Mouse (Mus musculus): Measurements from ENCODE around the gene Zdhhc15. TPM values are rescaled to one million over a fixed set of nuclear protein-coding genes. Genes with fewer than 3 reads are reported as not detected.

Zdhhc15 gene
- polyA plus RNA-seq, 1 experiment from 2014 or later, result 15.6 TPM

DNA sequence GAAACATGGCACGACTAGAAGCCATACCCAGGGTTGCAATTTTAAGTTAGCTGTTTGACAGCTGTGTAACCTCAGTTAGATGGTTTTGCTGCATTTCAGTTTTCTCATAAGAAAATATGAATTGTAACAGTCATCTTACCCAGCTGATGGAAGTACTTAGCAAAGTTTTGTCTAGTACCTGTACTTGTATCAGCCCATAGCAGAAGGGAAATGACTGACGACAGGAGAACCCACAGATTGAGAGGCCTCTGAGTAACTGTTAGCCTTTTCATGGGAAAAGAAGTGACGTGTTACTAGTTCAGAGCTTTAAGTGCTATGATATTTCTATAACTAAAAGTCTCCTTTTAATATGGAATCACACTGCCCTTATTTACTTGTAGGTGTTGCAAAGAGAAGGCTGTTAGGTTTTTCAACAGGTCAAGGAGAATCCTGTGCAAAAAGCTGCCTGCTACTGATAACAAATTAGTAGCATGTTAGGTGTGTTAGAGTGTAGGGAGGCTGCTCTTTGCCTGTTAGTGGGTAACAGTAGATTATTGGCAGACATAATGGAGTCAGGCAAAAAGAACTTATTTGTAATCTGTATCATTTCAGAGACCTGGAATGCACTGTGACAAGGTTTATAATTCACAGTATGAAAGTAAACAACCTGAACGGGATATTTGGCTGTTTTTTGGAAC lies 126.8 kb downstream of the Zdhhc15 start:
- WGBS, result 78% methylated on average over 4 of the region's 4 CpGs
- no peak overlapping the region for H3K27ac ChIP-seq
- H3K4me2 ChIP-seq (replicated peaks), result no peak overlapping the region
- no peaks in the 10 kb centered on the region for H3K36me3 ChIP-seq
- H3K27me3 ChIP-seq, result peaks cover 5% of the 10 kb centered on the region
- H3K4me3 ChIP-seq, result no peak overlapping the region
- no peak overlapping the region for H3K9ac ChIP-seq
- no peaks in the 10 kb centered on the region for H3K4me1 ChIP-seq
- H3K9me3 ChIP-seq, result no peaks in the 10 kb centered on the region
- ATAC-seq (ENCODE audit: insufficient number of reproducible peaks, insufficient read depth, low FRiP score, low TSS enrichment), result no peak

DNA sequence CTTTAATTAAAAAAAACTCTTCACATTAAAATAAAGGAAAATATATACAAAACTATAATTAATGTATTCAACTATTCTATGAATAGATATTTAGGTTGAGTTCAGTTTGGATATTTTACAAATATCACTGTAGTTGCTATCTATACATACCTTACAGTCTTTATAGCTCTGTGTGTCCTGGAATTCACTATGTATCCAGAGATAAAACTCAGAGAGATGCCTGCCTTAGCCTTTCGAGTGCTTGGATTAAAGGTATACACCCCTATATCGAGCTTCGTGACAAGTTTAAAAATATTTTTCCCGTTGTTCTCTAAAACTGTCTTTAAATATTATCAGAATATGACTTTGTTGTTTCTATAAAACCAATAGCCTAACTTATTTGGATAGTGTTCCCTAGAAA lies 128.2 kb downstream of the Zdhhc15 start:
- H3K4me1 ChIP-seq, result no peaks in the 10 kb centered on the region
- no peak overlapping the region for H3K4me2 ChIP-seq (replicated peaks)
- H3K4me3 ChIP-seq, result no peak overlapping the region
- H3K9ac ChIP-seq, result no peak overlapping the region
- no peaks in the 10 kb centered on the region for H3K9me3 ChIP-seq
- 92% methylated on average over 4 of the region's 4 CpGs for WGBS
- no peak overlapping the region for H3K27ac ChIP-seq
- no peak for ATAC-seq (ENCODE audit: insufficient number of reproducible peaks, insufficient read depth, low FRiP score, low TSS enrichment)
- no peaks in the 10 kb centered on the region for H3K36me3 ChIP-seq
- H3K27me3 ChIP-seq, result peaks cover 5% of the 10 kb centered on the region

DNA sequence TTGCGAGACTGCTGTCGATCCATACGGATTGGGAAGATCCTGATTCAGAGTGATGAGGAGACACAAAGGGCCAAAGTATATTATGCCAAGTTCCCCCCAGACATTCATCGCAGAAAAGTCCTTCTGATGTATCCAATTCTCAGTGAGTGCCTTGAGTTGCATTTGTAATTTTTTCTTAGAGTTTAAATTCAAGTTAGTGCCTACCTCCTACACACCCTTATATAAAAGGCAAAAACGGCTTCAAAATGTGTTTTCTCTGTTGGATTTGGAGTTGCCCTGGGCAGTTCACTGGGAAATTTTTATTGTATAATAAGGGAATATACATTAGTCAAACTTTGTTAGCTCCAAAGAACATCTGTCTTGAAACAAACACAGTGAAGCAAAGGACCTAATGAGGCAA lies 169.1 kb downstream of the Zdhhc15 start:
- 0 out of 2 replicates have a peak, but pooled peaks cover 5% of the 10 kb centered on the region for H3K27me3 ChIP-seq
- no peaks in the 10 kb centered on the region for H3K4me1 ChIP-seq
- WGBS, result 85% methylated on average over 5 of the region's 5 CpGs
- H3K4me2 ChIP-seq (replicated peaks), result no peak overlapping the region
- H3K9me3 ChIP-seq, result no peaks in the 10 kb centered on the region
- ATAC-seq (ENCODE audit: insufficient number of reproducible peaks, insufficient read depth, low FRiP score, low TSS enrichment), result no peak
- no peaks in the 10 kb centered on the region for H3K36me3 ChIP-seq
- no peak overlapping the region for H3K27ac ChIP-seq
- H3K4me3 ChIP-seq, result no peak overlapping the region
- H3K9ac ChIP-seq, result no peak overlapping the region

GRCm38 (mm10) chrX:104489626-104490355 lies 181.1 kb downstream of the Zdhhc15 start:
- no peaks in the 10 kb centered on the region for H3K27me3 ChIP-seq

DNA sequence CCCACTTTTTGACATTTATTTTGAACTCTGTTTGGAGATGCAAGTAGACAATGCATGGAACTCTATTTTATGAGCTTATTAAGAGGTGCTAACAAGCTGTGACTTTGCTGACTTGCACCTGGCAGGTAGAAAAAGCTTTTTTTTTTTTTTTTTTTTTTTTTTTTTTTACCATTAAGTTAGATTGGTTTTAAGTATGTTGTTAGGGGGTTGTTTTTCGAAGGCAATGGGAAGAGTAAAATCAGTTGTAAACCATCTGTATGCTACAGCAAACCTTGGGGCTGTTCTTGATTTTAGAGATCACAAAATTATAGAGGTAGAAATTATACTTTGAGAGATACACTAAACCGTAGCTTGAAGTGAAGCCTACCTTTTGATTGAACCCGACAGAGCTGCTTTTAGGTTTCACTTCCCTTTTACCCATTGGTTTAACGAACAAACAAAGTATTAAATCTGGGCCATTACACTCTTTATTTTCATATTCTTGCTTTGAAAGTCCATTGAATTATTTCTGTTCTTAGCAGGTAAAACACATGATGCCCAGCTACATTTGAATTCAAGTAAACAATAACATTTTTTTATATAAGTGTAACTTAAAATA lies 181.9 kb downstream of the Zdhhc15 start:
- WGBS, result 75% methylated on average over 4 of the region's 4 CpGs
- no peaks in the 10 kb centered on the region for H3K36me3 ChIP-seq
- no peak overlapping the region for H3K9ac ChIP-seq
- no peak overlapping the region for H3K4me3 ChIP-seq
- no peak for ATAC-seq (ENCODE audit: insufficient number of reproducible peaks, insufficient read depth, low FRiP score, low TSS enrichment)
- H3K4me2 ChIP-seq (replicated peaks), result no peak overlapping the region
- 0 out of 2 replicates have a peak, but pooled peaks cover 3% of the 10 kb centered on the region for H3K27me3 ChIP-seq
- no peaks in the 10 kb centered on the region for H3K9me3 ChIP-seq
- no peaks in the 10 kb centered on the region for H3K4me1 ChIP-seq
- H3K27ac ChIP-seq, result no peak overlapping the region

More at GRCm38 (mm10) chrX:104489626-104490355, 181.1 kb downstream of the Zdhhc15 start:
- H3K27ac ChIP-seq, result no peak overlapping the region
- H3K4me3 ChIP-seq, result no peak overlapping the region
- no peak for ATAC-seq (ENCODE audit: insufficient number of reproducible peaks, insufficient read depth, low FRiP score, low TSS enrichment)
- H3K9ac ChIP-seq, result no peak overlapping the region
- no peaks in the 10 kb centered on the region for H3K36me3 ChIP-seq
- H3K4me1 ChIP-seq, result no peaks in the 10 kb centered on the region
- 48% methylated on average over 4 of the region's 4 CpGs for WGBS
- H3K9me3 ChIP-seq, result no peaks in the 10 kb centered on the region
- no peak overlapping the region for H3K4me2 ChIP-seq (replicated peaks)

DNA sequence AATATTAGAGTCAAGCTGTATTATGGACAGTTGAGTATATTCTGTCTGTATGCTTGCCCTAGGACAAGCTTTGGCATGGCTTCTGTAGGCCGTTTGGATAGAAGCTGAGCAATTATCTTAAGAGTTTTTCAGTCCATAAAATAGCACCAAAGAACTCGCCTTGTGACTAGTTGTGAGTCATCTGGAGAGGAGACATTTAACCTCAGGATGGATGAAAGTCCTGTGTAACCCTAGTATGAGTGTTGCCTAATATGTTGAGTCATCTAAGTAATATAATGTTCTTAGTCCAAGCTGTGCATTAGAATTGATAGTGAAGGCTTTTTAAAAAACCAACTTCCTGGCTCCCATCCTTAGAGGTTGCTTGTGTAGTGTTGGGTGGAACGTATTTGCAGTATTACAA lies 182.8 kb downstream of the Zdhhc15 start:
- Histone ChIP-seq H3K9ac (no peak overlapping the region), H3K4me2 (replicated peaks) (no peak overlapping the region), H3K27me3 (peaks cover 7% of the 10 kb centered on the region; the same call in 1 of the 2 replicates), H3K9me3 (no peaks in the 10 kb centered on the region), H3K4me3 (no peak overlapping the region), H3K4me1 (no peaks in the 10 kb centered on the region), H3K36me3 (no peaks in the 10 kb centered on the region), H3K27ac (no peak overlapping the region)
- WGBS, result 70% methylated on average over 3 of the region's 3 CpGs
- no peak for ATAC-seq (ENCODE audit: insufficient number of reproducible peaks, insufficient read depth, low FRiP score, low TSS enrichment)

Other genes starting within 250 kb of the Zdhhc15 start
- 1.5 and 1.7 TPM in 2 replicates for gene Uprt, start 188.2 kb downstream of the Zdhhc15 start, polyA plus RNA-seq (2016; fragmentation: Nextera tagmentation; extraction: Ambion mirVana)
- 7.3 and 8.8 TPM in 2 replicates for gene Magee2, start 186.2 kb upstream of the Zdhhc15 start, polyA plus RNA-seq (2016; fragmentation: Nextera tagmentation; extraction: Ambion mirVana)

Measured in embryonic facial prominence, embryonic 12.5 days (tissue).